Mouse (Mus musculus) granulocyte monocyte progenitor cell, adult 5-6 weeks (primary cell): ENCODE results near the gene Rnaset2b. TPM values are rescaled to one million over a fixed set of nuclear protein-coding genes. Genes with fewer than 3 reads are reported as not detected.
"Not testable (repeated sequence)": the region's sequence is repeated elsewhere in the genome, so short reads cannot be mapped to it uniquely, and the experiment has no call there.

Experiments
- ATAC-seq: replicated peaks from 2 replicates; pipeline ENCODE4 v1.8.0; 2016; ENCODE audit warnings: mild to moderate bottlenecking, moderate TSS enrichment, inconsistent platforms; ENCODE audit not compliant: poor library complexity, severe bottlenecking
- total RNA-seq, 2 experiments: library from RNA; stranded (forward) in 1 of 2; stranded (reverse) in 1 of 2; fragments of 200-712, 200-1000 nt in 1 of 2; fragments of >200 nt in 1 of 2; fragmentation: Nextera tagmentation in 1 of 2; gene quantifications; 2 replicates each; pipeline ENCODE4 v1.2.3; 2014 to 2017

The Rnaset2b gene
- total RNA-seq (2014; fragmentation: Nextera tagmentation) (482 and 536 TPM in 2 replicates), total RNA-seq (2017) (929 and 969 TPM in 2 replicates)

- ATAC-seq = not testable (repeated sequence)
Measured at GRCm38 (mm10) chr17:6970334-6970733, at the start of gene Rnaset2b. TSS of gene Rnaset2b (plus strand) at chr17:6970634.

DNA sequence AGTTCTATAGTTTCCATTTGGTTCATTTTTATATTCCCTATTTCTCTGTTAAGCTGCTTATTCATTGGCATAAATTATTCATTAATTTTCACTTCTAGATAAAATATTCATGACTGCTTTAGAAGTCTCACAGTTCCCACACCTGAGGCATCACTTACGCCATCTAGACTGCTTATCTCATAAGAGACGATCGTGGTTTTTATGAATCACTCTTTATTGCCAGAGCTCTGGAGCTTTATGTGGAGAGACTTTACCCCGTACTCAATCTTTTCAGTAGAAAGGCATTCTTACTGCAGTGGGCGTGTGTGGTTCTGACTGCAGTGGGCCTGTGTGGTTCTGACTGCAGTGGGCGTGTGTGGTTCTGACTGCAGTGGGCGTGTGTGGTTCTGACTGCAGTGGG is 38.8 kb upstream of the Rnaset2b start:
- not testable (repeated sequence) for ATAC-seq

- ATAC-seq = not testable (repeated sequence)
Measured at GRCm38 (mm10) chr17:6942560-6942959, 27.9 kb upstream of the Rnaset2b start.

DNA sequence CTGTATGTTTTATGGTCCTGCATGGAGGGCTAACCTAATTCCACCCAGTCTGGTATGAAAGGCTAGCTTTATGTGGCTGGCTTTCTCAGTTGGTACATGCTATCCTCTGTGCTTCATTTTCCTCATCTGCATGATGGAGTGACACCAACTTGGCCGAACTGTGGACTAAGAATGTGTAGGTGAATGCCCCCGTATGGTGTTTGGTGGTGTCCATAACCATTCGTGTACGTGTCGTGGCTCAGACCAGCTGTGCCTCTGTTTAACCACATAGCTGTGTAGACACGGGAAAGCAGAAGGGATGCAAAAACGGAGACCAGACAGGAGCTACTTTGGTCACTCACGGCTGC is 22.8 kb upstream of the Rnaset2b start:
- ATAC-seq = not testable (repeated sequence)

DNA sequence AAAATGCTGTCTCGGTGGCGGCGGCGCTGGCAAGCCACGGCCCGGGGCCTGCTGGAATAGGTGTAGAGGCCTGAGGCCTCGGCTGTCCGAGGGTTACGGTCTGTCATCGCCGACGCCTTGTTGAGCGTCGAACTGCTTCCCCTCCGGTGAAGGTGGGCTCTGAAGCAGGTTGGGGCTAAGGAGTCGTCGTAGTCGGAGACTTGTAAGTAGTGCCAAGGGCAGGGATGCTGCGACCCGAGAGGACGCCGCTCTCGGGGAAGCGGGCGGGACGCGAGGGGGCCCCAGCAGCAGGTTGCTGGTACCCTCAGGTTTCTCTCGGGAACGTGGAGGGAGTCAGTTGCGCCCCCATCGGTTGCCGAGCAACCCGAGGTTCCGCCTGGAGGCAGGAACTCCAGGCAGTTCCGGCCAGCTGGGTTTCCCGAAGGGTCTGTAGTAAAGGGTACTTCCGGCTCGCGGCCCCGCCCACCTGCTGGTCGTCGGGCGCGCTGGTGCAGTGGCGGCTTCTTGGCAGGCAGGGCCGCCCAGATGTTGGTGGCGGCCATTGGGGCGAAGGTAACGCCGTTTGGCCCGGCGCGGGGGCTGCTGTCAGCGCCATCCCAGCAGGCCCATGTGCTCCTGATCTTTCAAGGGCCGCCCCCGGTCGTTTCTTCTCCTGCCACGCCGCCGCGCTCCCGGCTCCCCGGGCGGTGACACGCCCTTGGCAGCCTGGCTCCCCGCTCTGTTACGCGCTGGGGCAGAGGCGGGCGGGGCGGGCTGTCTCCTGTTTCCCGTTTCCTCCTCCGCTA is 22.3 kb upstream of the Rnaset2b start, which contains the start of gene Rsph3b:
Gene Rsph3b (minus strand): TSS at position 699 of the 785 bp plus-strand sequence.
- ATAC-seq = peak; percentile 90

DNA sequence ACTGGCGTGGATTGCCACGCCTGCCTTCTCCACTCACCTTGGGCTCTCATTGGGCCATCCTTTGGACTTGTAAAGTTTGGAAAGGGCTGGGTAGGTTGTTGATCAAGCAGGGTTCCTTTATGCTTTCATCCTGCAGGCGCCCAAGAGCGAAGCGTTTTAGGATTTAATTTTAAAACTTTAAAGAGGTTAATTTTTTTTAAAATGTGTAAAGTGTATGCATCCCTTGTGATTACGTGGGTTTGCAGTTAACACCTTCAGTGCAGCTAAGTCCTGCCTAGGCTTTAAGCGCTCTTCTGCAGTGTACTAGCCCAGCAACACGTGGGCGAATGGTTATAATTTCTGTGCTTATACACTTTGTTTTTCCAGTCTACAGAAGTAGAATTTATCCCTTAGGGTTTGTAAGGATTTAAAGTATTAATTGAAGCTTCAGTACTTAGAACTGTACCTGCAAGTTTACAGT is 21.6 kb upstream of the Rnaset2b start:
- not testable (repeated sequence) for ATAC-seq

GRCm38 (mm10) chr17:6958881-6959280 is 11.6 kb upstream of the Rnaset2b start:
- not testable (repeated sequence) for ATAC-seq

DNA sequence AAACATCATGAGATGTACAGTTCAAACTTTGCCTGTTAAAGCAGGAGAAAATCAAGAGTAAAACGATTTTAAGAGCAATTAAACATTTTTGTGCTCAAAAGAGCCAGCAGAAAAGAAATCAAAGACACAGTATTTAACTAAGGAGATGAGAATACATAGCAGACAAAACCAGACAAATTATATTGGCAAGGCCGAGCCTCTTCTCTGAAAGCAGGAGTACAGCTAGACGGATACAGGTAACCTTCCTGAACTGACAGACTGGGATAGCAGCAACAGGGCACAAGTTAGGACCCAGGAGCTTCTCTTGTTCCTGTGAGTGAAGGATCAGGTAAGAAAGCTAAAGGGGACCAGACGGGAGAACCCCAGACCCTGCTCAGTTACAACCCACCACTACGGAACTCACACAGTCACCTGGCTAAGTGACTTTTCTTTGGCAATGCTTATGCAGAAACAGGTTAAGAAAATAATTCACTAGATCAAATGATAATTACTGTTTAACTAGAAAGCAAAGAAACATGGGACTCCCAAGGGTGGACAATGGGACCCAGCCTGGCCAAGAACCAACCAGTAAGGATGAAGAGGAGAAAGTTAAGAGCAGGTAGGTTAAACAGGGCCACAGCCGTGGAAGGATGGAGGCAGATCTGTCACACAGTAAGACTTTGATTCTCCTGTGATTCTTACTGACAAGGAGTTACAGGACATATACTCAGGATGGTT is 10.7 kb upstream of the Rnaset2b start:
- not testable (repeated sequence) for ATAC-seq

- not testable (repeated sequence) for ATAC-seq
Measured at GRCm38 (mm10) chr17:6960349-6960748, 10.1 kb upstream of the Rnaset2b start.

DNA sequence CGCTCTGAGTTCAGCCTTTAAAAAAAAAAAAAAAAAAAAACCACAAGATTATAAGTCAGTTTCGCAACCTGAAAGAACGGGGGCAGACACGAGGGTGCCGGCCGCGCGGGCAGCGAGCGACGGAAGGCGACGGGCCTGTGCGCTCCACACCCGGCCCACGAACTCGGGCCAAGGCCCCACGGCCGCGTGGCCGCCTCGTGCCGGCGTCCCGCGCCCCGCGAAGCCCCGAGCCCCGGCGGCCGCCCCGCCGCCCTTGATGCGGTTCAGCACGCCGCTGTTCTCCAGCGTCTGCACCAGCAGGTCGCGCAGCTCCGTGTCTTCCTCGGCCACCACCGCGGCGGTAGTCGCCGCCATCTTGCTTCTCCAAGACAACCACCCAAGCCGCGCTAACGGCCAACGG is 9.7 kb upstream of the Rnaset2b start, which contains the start of gene Tagap1:
Gene Tagap1 (minus strand): TSS at position 381 of the 400 bp plus-strand sequence.
- ATAC-seq = peak; percentile 23

- ATAC-seq = peak; percentile 81
Measured at GRCm38 (mm10) chr17:6961181-6962000, 9.0 kb upstream of the Rnaset2b start.

- not testable (repeated sequence) for ATAC-seq
Measured at GRCm38 (mm10) chr17:6962339-6962738, 8.1 kb upstream of the Rnaset2b start.

- peak; percentile 3; the same call in 1 of the 2 replicates for ATAC-seq
Measured at GRCm38 (mm10) chr17:6962936-6963335, 7.5 kb upstream of the Rnaset2b start.

DNA sequence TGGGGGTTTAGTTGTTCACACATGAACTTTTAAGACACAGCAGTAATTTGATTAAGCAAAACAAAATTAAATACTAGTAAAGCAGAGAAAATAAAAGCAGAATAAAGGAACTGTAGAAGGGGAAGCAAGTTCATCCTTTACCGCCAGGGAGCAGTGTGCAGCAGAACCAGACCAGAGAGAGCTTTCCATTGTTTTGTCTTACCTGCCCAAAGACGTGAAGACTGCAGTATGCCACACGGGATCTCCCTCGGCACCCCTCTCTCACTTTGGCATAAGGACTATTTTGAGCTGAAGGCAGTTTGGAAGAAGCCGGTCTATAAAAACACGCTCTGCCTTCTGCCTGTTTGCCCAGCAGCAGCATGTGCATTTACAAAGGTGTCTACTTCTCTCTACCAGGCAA is 5.1 kb upstream of the Rnaset2b start:
- not testable (repeated sequence) for ATAC-seq

- peak; percentile 96 for ATAC-seq
Measured at GRCm38 (mm10) chr17:6967673-6968072, 2.8 kb upstream of the Rnaset2b start.

DNA sequence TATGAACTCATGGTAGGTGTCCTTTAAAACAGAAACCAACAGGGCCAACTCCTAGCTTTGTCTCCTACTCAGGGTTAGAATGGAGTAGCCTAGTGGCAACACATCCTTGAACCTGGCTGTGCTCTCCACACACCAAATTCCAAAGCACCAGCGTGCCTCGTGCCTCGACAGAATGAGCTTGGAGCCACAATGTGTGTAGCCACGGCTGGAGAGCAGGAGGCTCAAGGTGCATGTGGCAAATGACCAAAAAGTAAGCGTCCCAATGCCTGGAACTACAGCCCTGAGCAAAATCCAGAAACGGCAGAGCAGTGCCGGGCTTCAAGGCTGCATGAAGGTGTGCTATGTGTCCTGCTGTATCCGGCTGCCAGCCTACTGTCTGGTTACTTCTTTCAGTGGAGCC is 804 bp downstream of the Rnaset2b start:
- ATAC-seq = not testable (repeated sequence)

DNA sequence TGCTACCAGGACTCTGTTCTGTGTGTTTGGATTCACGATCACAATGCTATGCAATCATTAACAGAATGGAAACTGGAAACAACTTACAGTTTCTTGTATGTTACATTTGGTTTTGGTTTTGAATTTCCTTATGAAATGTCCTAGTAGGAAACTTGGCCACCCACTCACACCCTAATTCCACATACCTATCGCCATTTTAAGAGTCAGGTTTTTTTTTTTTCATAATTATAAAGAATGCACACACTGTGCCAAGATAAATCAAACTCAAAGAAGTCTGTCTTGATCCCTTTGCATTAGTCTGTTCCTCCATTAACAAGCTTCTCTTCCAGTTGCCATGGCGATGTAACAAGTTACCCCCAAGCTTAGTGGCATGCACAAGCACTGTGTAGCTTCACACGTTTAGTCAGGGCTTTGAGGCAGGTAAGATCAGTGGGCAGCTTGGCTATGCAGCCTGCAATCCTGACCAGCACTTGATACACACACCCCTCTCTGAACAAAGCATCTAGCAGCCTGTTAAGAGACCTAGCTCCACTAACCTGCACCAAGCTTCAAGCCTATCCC is 2.5 kb downstream of the Rnaset2b start:
- ATAC-seq = not testable (repeated sequence)

DNA sequence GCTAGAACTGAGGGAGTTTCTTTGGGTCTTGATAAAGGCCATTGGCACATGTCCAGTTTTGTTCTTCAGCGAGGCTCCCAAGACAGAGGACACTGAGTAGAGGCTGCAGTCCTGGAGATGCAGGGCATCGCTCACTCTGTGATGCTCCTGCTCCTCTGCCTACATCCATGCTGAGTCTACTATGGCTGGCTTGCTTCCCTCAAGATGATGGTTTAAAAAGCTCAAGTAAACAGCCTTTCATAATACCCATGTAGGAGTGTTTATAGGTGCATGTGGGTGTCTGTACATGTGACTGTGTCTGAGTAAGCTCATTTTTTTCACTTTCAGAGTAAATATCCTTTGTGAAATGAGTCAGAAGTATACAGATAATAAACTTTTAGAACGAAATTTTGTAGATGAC is 4.6 kb downstream of the Rnaset2b start:
- not testable (repeated sequence) for ATAC-seq

- ATAC-seq = peak; percentile 88
Measured at GRCm38 (mm10) chr17:6978287-6979248, 8.1 kb downstream of the Rnaset2b start, which contains the start of gene Gm49721. TSS of gene Gm49721 (plus strand) at chr17:6978904.
